10 mouse cellular contexts compared by ENCODE assay signal in the genomic region with DNA sequence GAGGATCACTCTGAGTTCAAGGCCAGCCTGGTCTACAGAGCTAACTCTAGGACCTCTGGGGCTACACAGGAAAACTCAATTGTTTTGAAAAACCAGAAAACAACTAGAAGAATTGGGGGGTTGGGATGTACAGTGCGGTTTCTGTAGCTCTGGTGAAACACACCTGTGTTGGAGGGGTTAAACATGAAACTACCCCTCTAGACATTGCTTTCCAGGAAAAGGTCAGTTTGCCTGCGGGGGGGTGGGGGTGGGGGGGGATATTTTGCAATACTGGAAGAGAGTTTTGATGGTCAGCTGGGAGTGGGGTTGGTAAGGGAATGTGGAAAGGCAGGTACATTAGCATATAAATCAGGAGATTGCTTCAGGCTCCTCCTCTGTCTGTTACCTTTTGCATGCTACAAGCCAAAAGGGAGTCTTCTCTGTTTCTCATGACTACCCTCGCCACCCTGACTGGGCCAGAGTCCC. TPM values are rescaled to one million over a fixed set of nuclear protein-coding genes. Genes with fewer than 3 reads are reported as not detected.
A peak's percentile ranks its signal among the peaks of the same experiment; 100 is the strongest.
DNase-seq lines count a peak whose midpoint lies in the region; ATAC-seq and TF ChIP-seq lines count a peak whose summit lies in the region.
"Had no signal": no experiment of that assay in that cellular context is flagged by ENCODE, and none has a peak within 500 bp of the region (broad histone marks: within the 10 kb centered on the region; RNA-seq: fewer than 3 reads in every experiment).

No protein-coding gene starts in this region.

- ATAC-seq in heart, embryonic 11.5 days (replicated peaks; ENCODE audit: insufficient number of reproducible peaks, low FRiP score, low TSS enrichment): no peak
- no peak for ATAC-seq in forebrain, postnatal 0 days
- no peak for ATAC-seq in liver, embryonic 16.5 days (ENCODE audit: low read depth)
- no peak for ATAC-seq in activated CD4-positive, CD25-positive, alpha-beta regulatory T cell, adult 4 months

- H3K4me2 ChIP-seq in heart, embryonic 11.5 days: peak overlapping the region; percentile 66
- peak overlapping the region; percentile 36 for H3K4me2 ChIP-seq in forebrain, postnatal 0 days (ENCODE audit: low read depth)
- H3K4me2 ChIP-seq in liver, embryonic 16.5 days (ENCODE audit: low read depth, low read length): peak overlapping the region; percentile 60

- no peak for TF ChIP-seq POLR2A in ES-Bruce4 (IDR thresholded peaks at IDR 0.05; ENCODE audit: insufficient read depth, low read length)

- H3K27ac ChIP-seq in heart, embryonic 11.5 days (ENCODE audit: low read depth, low read length): peak overlapping the region; percentile 43
- H3K27ac ChIP-seq in ES-Bruce4 (ENCODE audit: insufficient read depth, low read length): peak overlapping the region; percentile 96
- H3K27ac ChIP-seq in forebrain, postnatal 0 days (ENCODE audit: low read depth, low read length): no peak overlapping the region
- H3K27ac ChIP-seq in liver, embryonic 16.5 days (ENCODE audit: low read length): peak overlapping the region; percentile 88

- H3K9ac ChIP-seq in heart, embryonic 11.5 days (ENCODE audit: low read depth, low read length): no peak overlapping the region
- H3K9ac ChIP-seq in ES-Bruce4 (ENCODE audit: low read depth, poor library complexity, severe bottlenecking): peak overlapping the region; percentile 91
- H3K9ac ChIP-seq in forebrain, postnatal 0 days: no peak overlapping the region
- H3K9ac ChIP-seq in liver, embryonic 16.5 days (ENCODE audit: low read depth, low read length): peak overlapping the region; percentile 49

- H3K27me3 ChIP-seq in heart, embryonic 11.5 days (ENCODE audit: control insufficient read depth, insufficient read depth, low read length): no peaks in the 10 kb centered on the region
- H3K27me3 ChIP-seq in ES-Bruce4 (ENCODE audit: control insufficient read depth, insufficient read depth, low read length, poor library complexity, severe bottlenecking): no peaks in the 10 kb centered on the region
- H3K27me3 ChIP-seq in forebrain, postnatal 0 days (ENCODE audit: insufficient read depth, low read length): no peaks in the 10 kb centered on the region
- H3K27me3 ChIP-seq in liver, embryonic 16.5 days (ENCODE audit: control insufficient read depth, insufficient read depth, low read depth, low read length): no peaks in the 10 kb centered on the region

- no peak for TF ChIP-seq CTCF in ES-Bruce4 (IDR thresholded peaks at IDR 0.05; ENCODE audit: low read depth, low read length)
- no peak for TF ChIP-seq CTCF in forebrain, postnatal 0 days (IDR thresholded peaks at IDR 0.05; ENCODE audit: low read depth)

- no peak for DNase-seq in heart, adult 11 months
- no peak for DNase-seq in forebrain, postnatal 0 days
- no peak for DNase-seq in cerebellum, postnatal 25 days
- no peak for DNase-seq in ovary, postnatal 14 days (ENCODE audit: low spot score)

- peak overlapping the region; percentile 26 for H3K4me3 ChIP-seq in heart, embryonic 11.5 days (ENCODE audit: low read depth, low read length)
- H3K4me3 ChIP-seq in ES-Bruce4 (ENCODE audit: low read depth, low read length): peak overlapping the region; percentile 29
- no peak overlapping the region for H3K4me3 ChIP-seq in forebrain, postnatal 0 days (ENCODE audit: low read depth, low read length)
- peak overlapping the region; percentile 50; the same call in 1 of the 2 replicates for H3K4me3 ChIP-seq in liver, embryonic 16.5 days (ENCODE audit: low read depth, low read length)

- no peaks in the 10 kb centered on the region for H3K36me3 ChIP-seq in heart, embryonic 11.5 days (ENCODE audit: control insufficient read depth, insufficient read depth, low read length)
- H3K36me3 ChIP-seq in ES-Bruce4 (ENCODE audit: control insufficient read depth, insufficient read depth, low read length, poor library complexity, severe bottlenecking): no peaks in the 10 kb centered on the region
- H3K36me3 ChIP-seq in forebrain, postnatal 0 days (ENCODE audit: insufficient read depth): no peaks in the 10 kb centered on the region
- no peaks in the 10 kb centered on the region for H3K36me3 ChIP-seq in liver, embryonic 16.5 days (ENCODE audit: control insufficient read depth, insufficient read depth)

- H3K9me3 ChIP-seq in heart, embryonic 11.5 days (replicated peaks; ENCODE audit: control insufficient read depth, low read length): no peaks in the 10 kb centered on the region
- no peaks in the 10 kb centered on the region for H3K9me3 ChIP-seq in ES-Bruce4 (replicated peaks; ENCODE audit: control insufficient read depth, insufficient read depth, low read length, poor library complexity, severe bottlenecking)
- no peaks in the 10 kb centered on the region for H3K9me3 ChIP-seq in forebrain, postnatal 0 days (ENCODE audit: low read length)
- no peaks in the 10 kb centered on the region for H3K9me3 ChIP-seq in liver, embryonic 16.5 days (replicated peaks; ENCODE audit: control insufficient read depth, low read length)

- peak; percentile 70 for TF ChIP-seq EP300 in ES-Bruce4 (IDR thresholded peaks at IDR 0.05; ENCODE audit: insufficient read depth, low read depth, low read length)

- WGBS in heart, embryonic 11.5 days (ENCODE audit: insufficient replicate concordance): 56% methylated on average over 3 of the region's 3 CpGs
- WGBS in forebrain, postnatal 0 days: 56% methylated on average over 3 of the region's 3 CpGs
- WGBS in liver, embryonic 16.5 days (ENCODE audit: insufficient replicate concordance): 44% methylated on average over 3 of the region's 3 CpGs

- H3K4me1 ChIP-seq in heart, embryonic 11.5 days (ENCODE audit: control insufficient read depth, insufficient read depth, low read length): peaks cover 19% of the 10 kb centered on the region
- peaks cover 5% of the 10 kb centered on the region for H3K4me1 ChIP-seq in ES-Bruce4 (ENCODE audit: control insufficient read depth, insufficient read depth, low read length)
- H3K4me1 ChIP-seq in forebrain, postnatal 0 days (ENCODE audit: insufficient read depth): peaks cover 15% of the 10 kb centered on the region; the same call in 1 of the 2 replicates
- peaks cover 58% of the 10 kb centered on the region for H3K4me1 ChIP-seq in liver, embryonic 16.5 days (ENCODE audit: control insufficient read depth, low read depth, low read length)

RNA-seq across cellular contexts. Expression of gene Zfp219, which starts 1.7 kb away (rescaled TPM):
- 22.0 and 22.8 TPM in 2 replicates for polyA plus RNA-seq in heart, embryonic 11.5 days (2014; fragmentation: Nextera tagmentation; extraction: Ambion mirVana)
- 64.5 and 69.1 TPM in 2 replicates for polyA plus RNA-seq in ES-Bruce4 (2011; ENCODE audit: insufficient read depth, insufficient read length, low read depth, missing spikeins)
- 37.2 and 51.4 TPM in 2 replicates for total RNA-seq in forebrain, postnatal 0 days (2014; rRNA removed)
- 16.6 and 19.8 TPM in 2 replicates for polyA plus RNA-seq in forebrain, postnatal 0 days (2015; fragmentation: Nextera tagmentation; extraction: Ambion mirVana)
- polyA plus RNA-seq in liver, embryonic 16.5 days (2015; fragmentation: Nextera tagmentation; extraction: Ambion mirVana): 7.4 and 8.9 TPM in 2 replicates
- polyA plus RNA-seq in activated CD4-positive, CD25-positive, alpha-beta regulatory T cell, adult 4 months (2017; shearing (Covaris generic)): 1 to 10 TPM; 1.9 to 2.2 TPM

RNA-seq across cellular contexts. Expression of gene Tmem253, which starts 6.8 kb away (rescaled TPM):
- polyA plus RNA-seq in heart, embryonic 11.5 days (2014; fragmentation: Nextera tagmentation; extraction: Ambion mirVana): 0.48 and 1.0 TPM in 2 replicates
- 1.3 and 1.9 TPM in 2 replicates for polyA plus RNA-seq in ES-Bruce4 (2011; ENCODE audit: insufficient read depth, insufficient read length, low read depth, missing spikeins)
- 0.38 TPM in 1 of 2 replicates, not detected in the other for total RNA-seq in forebrain, postnatal 0 days (2014; rRNA removed)
- 0.67 TPM in 1 of 2 replicates, not detected in the other for polyA plus RNA-seq in forebrain, postnatal 0 days (2015; fragmentation: Nextera tagmentation; extraction: Ambion mirVana)
- 0.15 and 0.28 TPM in 2 replicates for polyA plus RNA-seq in liver, embryonic 16.5 days (2015; fragmentation: Nextera tagmentation; extraction: Ambion mirVana)
- under 1 TPM in 1 of 2 experiments, not detected in 1; 0.98 TPM for polyA plus RNA-seq in activated CD4-positive, CD25-positive, alpha-beta regulatory T cell, adult 4 months (2017; shearing (Covaris generic))

RNA-seq across cellular contexts. Expression of gene Olfr221, which starts 20.0 kb away (rescaled TPM):
- polyA plus RNA-seq in heart, embryonic 11.5 days (2014; fragmentation: Nextera tagmentation; extraction: Ambion mirVana): not detected in 2 replicates
- not detected in 2 replicates for polyA plus RNA-seq in ES-Bruce4 (2011; ENCODE audit: insufficient read depth, insufficient read length, low read depth, missing spikeins)
- not detected in 2 replicates for total RNA-seq in forebrain, postnatal 0 days (2014; rRNA removed)
- not detected in 2 replicates for polyA plus RNA-seq in forebrain, postnatal 0 days (2015; fragmentation: Nextera tagmentation; extraction: Ambion mirVana)
- not detected in 2 replicates for polyA plus RNA-seq in liver, embryonic 16.5 days (2015; fragmentation: Nextera tagmentation; extraction: Ambion mirVana)
- not detected for polyA plus RNA-seq in activated CD4-positive, CD25-positive, alpha-beta regulatory T cell, adult 4 months (2017; shearing (Covaris generic))
- total RNA-seq: left cerebral cortex, postnatal 25 days had no signal
- polyA plus RNA-seq: thymus, postnatal 0 days had no signal

RNA-seq across cellular contexts. Expression of gene Arhgef40, which starts 37.8 kb away (rescaled TPM):
- polyA plus RNA-seq in heart, embryonic 11.5 days (2014; fragmentation: Nextera tagmentation; extraction: Ambion mirVana): 57.5 and 58.3 TPM in 2 replicates
- polyA plus RNA-seq in ES-Bruce4 (2011; ENCODE audit: insufficient read depth, insufficient read length, low read depth, missing spikeins): 20.5 and 24.8 TPM in 2 replicates
- 61.6 and 84.6 TPM in 2 replicates for total RNA-seq in forebrain, postnatal 0 days (2014; rRNA removed)
- polyA plus RNA-seq in forebrain, postnatal 0 days (2015; fragmentation: Nextera tagmentation; extraction: Ambion mirVana): 27.3 and 46.8 TPM in 2 replicates
- 12.5 and 14.6 TPM in 2 replicates for polyA plus RNA-seq in liver, embryonic 16.5 days (2015; fragmentation: Nextera tagmentation; extraction: Ambion mirVana)
- not detected for polyA plus RNA-seq in activated CD4-positive, CD25-positive, alpha-beta regulatory T cell, adult 4 months (2017; shearing (Covaris generic))

Comparison
In these comparisons a context has a peak if more than half of its experiments do, and no peak if none do; other contexts are left out.
1. H3K9ac ChIP-seq: peak in ES-Bruce4 (single experiment) and liver, embryonic 16.5 days (single experiment); none in heart, embryonic 11.5 days (single experiment) and forebrain, postnatal 0 days (single experiment).
2. Peak in every context shown above with its lines, with median percentiles within 50 percentile points of each other: H3K4me2 ChIP-seq.